Mouse (Mus musculus) liver, embryonic 15.5 days (tissue): ENCODE measurements around the gene Tnnc1. TPM values are rescaled to one million over a fixed set of nuclear protein-coding genes. Genes with fewer than 3 reads are reported as not detected.

Experiments
- ATAC-seq: fragments of 200-750 bp; cut with Nextera tagmentation; 2 replicates; pipeline ENCODE4 v1.8.0; 2017; ENCODE audit warnings: moderate number of reproducible peaks, mild to moderate bottlenecking, moderate library complexity; ENCODE audit not compliant: insufficient read depth
- H3K27ac ChIP-seq: fragments of 300-500 bp; sonication (generic); replicated peaks from 2 replicates; pipeline ENCODE4 v1.5.1; 2015; ENCODE audit warnings: mild to moderate bottlenecking, inconsistent platforms
- H3K27me3 ChIP-seq: fragments of 300-500 bp; sonication (generic); 2 replicates; pipeline ENCODE4 v1.6.1; 2015; ENCODE audit warnings: mild to moderate bottlenecking, inconsistent platforms
- H3K36me3 ChIP-seq: fragments of 300-500 bp; sonication (generic); replicated peaks from 2 replicates; pipeline ENCODE4 v1.6.1; 2015; ENCODE audit warnings: moderate library complexity, mild to moderate bottlenecking, inconsistent platforms
- H3K4me1 ChIP-seq: fragments of 300-500 bp; sonication (generic); replicated peaks from 2 replicates; pipeline ENCODE4 v1.6.1; 2015; ENCODE audit warnings: inconsistent platforms
- H3K4me2 ChIP-seq: fragments of 300-500 bp; sonication (generic); 2 replicates; pipeline ENCODE4 v1.6.1; 2015; ENCODE audit warnings: moderate library complexity, mild to moderate bottlenecking, inconsistent platforms
- H3K4me3 ChIP-seq: fragments of 300-500 bp; sonication (generic); replicated peaks from 2 replicates; pipeline ENCODE4 v1.5.1; 2015; ENCODE audit warnings: mild to moderate bottlenecking, inconsistent platforms
- H3K9ac ChIP-seq: fragments of 300-500 bp; sonication (generic); 2 replicates; pipeline ENCODE4 v1.6.1; 2015; ENCODE audit warnings: moderate library complexity, mild to moderate bottlenecking, inconsistent platforms
- H3K9me3 ChIP-seq: fragments of 300-500 bp; sonication (generic); replicated peaks from 2 replicates; pipeline ENCODE4 v1.6.1; 2016; ENCODE audit warnings: inconsistent platforms
- WGBS: fragments of 180-500 bp; shearing (Covaris S2); methylation state at CpG from one replicate; pipeline ENCODE4 v1.1.7; 2015; ENCODE audit warnings: mixed read lengths; ENCODE audit not compliant: insufficient replicate concordance; 5-methylcytosine and 5-hydroxymethylcytosine counted together
- polyA plus RNA-seq: library from polyadenylated mRNA; unstranded; fragments of >200 nt; fragmentation: Nextera tagmentation; extraction: Ambion mirVana; gene quantifications from 2 replicates; pipeline ENCODE4 v1.2.1, GENCODE M21; 2015

The Tnnc1 gene
- polyA plus RNA-seq, 1 experiment from 2014 or later = 66.4 TPM

- Histone ChIP-seq H3K9ac (no peak overlapping the region), H3K4me3 (no peak overlapping the region), H3K9me3 (no peaks in the 10 kb centered on the region), H3K4me1 (peaks cover 53% of the 10 kb centered on the region), H3K4me2 (no peak overlapping the region), H3K36me3 (no peaks in the 10 kb centered on the region), H3K27ac (no peak overlapping the region), H3K27me3 (0 out of 2 replicates have a peak, but pooled peaks cover 3% of the 10 kb centered on the region)
- ATAC-seq = no peak
- WGBS = 68% methylated on average over 3 of the region's 3 CpGs
These were observed 4.4 kb downstream of the Tnnc1 start for GRCm38 (mm10) chr14:31212499-31212898.

- Histone ChIP-seq H3K4me2 (no peak overlapping the region), H3K27ac (peak overlapping the region; percentile 45), H3K27me3 (no peaks in the 10 kb centered on the region; the same call in 1 of the 2 replicates), H3K9ac (no peak overlapping the region), H3K4me3 (no peak overlapping the region), H3K4me1 (peaks cover 45% of the 10 kb centered on the region), H3K36me3 (no peaks in the 10 kb centered on the region), H3K9me3 (no peaks in the 10 kb centered on the region)
- 56% methylated on average over 8 of the region's 8 CpGs for WGBS
- no peak; the same call in 1 of the 2 replicates for ATAC-seq
These were observed 5.8 kb downstream of the Tnnc1 start for GRCm38 (mm10) chr14:31213868-31214267.

GRCm38 (mm10) chr14:31214684-31215083 is 6.6 kb downstream of the Tnnc1 start:
- H3K36me3 ChIP-seq = no peaks in the 10 kb centered on the region
- 49% methylated on average over 3 of the region's 3 CpGs for WGBS
- H3K4me3 ChIP-seq = no peak overlapping the region
- H3K4me2 ChIP-seq = no peak overlapping the region
- no peaks in the 10 kb centered on the region for H3K9me3 ChIP-seq
- H3K27me3 ChIP-seq = no peaks in the 10 kb centered on the region; the same call in 1 of the 2 replicates
- H3K9ac ChIP-seq = no peak overlapping the region
- peaks cover 38% of the 10 kb centered on the region for H3K4me1 ChIP-seq
- no peak for ATAC-seq
- no peak overlapping the region; the same call in 1 of the 2 replicates for H3K27ac ChIP-seq

- H3K27ac ChIP-seq = no peak overlapping the region
- ATAC-seq = no peak
These were observed 7.3 kb downstream of the Tnnc1 start for GRCm38 (mm10) chr14:31215157-31216002.

GRCm38 (mm10) chr14:31216846-31217245 is 8.7 kb downstream of the Tnnc1 start, which contains the start of gene Nisch:
Gene Nisch (minus strand): TSS chr14:31216946.
- Histone ChIP-seq H3K27me3 (peaks cover 7% of the 10 kb centered on the region; the same call in 1 of the 2 replicates), H3K9ac (no peak within 1 kb of the TSS), H3K4me3 (no peak within 1 kb of the TSS), H3K4me1 (peaks cover 31% of the 10 kb centered on the region), H3K36me3 (no peaks in the 10 kb centered on the region), H3K27ac (no peak within 1 kb of the TSS), H3K9me3 (no peaks in the 10 kb centered on the region), H3K4me2 (no peak within 1 kb of the TSS)
- ATAC-seq = no peak
- 58% methylated on average over 2 of the region's 2 CpGs for WGBS

More at GRCm38 (mm10) chr14:31215157-31216002, 7.3 kb downstream of the Tnnc1 start:
- H3K9me3 ChIP-seq = no peaks in the 10 kb centered on the region
- H3K4me3 ChIP-seq = no peak overlapping the region
- H3K36me3 ChIP-seq = no peaks in the 10 kb centered on the region
- no peak overlapping the region for H3K9ac ChIP-seq
- no peaks in the 10 kb centered on the region; the same call in 1 of the 2 replicates for H3K27me3 ChIP-seq
- no peak overlapping the region; the same call in 1 of the 2 replicates for H3K4me2 ChIP-seq
- WGBS = 26% methylated on average over 15 of the region's 15 CpGs
- peaks cover 38% of the 10 kb centered on the region for H3K4me1 ChIP-seq

- WGBS = 8% methylated on average over 11 of the region's 11 CpGs
- Histone ChIP-seq H3K4me2 (no peak within 1 kb of the TSS), H3K4me1 (peaks cover 31% of the 10 kb centered on the region), H3K9me3 (no peaks in the 10 kb centered on the region), H3K4me3 (no peak within 1 kb of the TSS), H3K27me3 (peaks cover 7% of the 10 kb centered on the region; the same call in 1 of the 2 replicates), H3K9ac (no peak within 1 kb of the TSS), H3K36me3 (no peaks in the 10 kb centered on the region), H3K27ac (no peak within 1 kb of the TSS)
- ATAC-seq = no peak; the same call in 1 of the 2 replicates
These were observed 9.6 kb downstream of the Tnnc1 start, which contains the start of gene Sema3g for GRCm38 (mm10) chr14:31217666-31218065. Gene Sema3g (plus strand): TSS chr14:31217860.

GRCm38 (mm10) chr14:31226978-31227377 is 18.9 kb downstream of the Tnnc1 start:
- H3K36me3 ChIP-seq = no peaks in the 10 kb centered on the region
- H3K4me1 ChIP-seq = peaks cover 6% of the 10 kb centered on the region; the same call in 1 of the 2 replicates
- no peak overlapping the region for H3K4me3 ChIP-seq
- no peak overlapping the region for H3K4me2 ChIP-seq
- 56% methylated on average over 4 of the region's 4 CpGs for WGBS
- no peak overlapping the region for H3K27ac ChIP-seq
- H3K9me3 ChIP-seq = no peaks in the 10 kb centered on the region
- ATAC-seq = no peak
- peaks cover 23% of the 10 kb centered on the region; the same call in 1 of the 2 replicates for H3K27me3 ChIP-seq
- no peak overlapping the region for H3K9ac ChIP-seq

- WGBS = 26% methylated on average over 6 of the region's 6 CpGs
- Histone ChIP-seq H3K4me3 (no peak overlapping the region), H3K9me3 (no peaks in the 10 kb centered on the region), H3K4me1 (peaks cover 14% of the 10 kb centered on the region; the same call in 1 of the 2 replicates), H3K9ac (no peak overlapping the region), H3K27me3 (peaks cover 36% of the 10 kb centered on the region), H3K4me2 (no peak overlapping the region), H3K27ac (no peak overlapping the region), H3K36me3 (no peaks in the 10 kb centered on the region)
- no peak for ATAC-seq
These were observed 20.1 kb downstream of the Tnnc1 start for GRCm38 (mm10) chr14:31228234-31228633.

GRCm38 (mm10) chr14:31230442-31230841 is 22.3 kb downstream of the Tnnc1 start:
- H3K4me2 ChIP-seq = no peak overlapping the region
- H3K27ac ChIP-seq = no peak overlapping the region
- no peaks in the 10 kb centered on the region for H3K36me3 ChIP-seq
- H3K9ac ChIP-seq = no peak overlapping the region
- peaks cover 39% of the 10 kb centered on the region for H3K27me3 ChIP-seq
- no peak for ATAC-seq
- peaks cover 19% of the 10 kb centered on the region; the same call in 1 of the 2 replicates for H3K4me1 ChIP-seq
- no peaks in the 10 kb centered on the region for H3K9me3 ChIP-seq
- no peak overlapping the region for H3K4me3 ChIP-seq
- 59% methylated on average over 8 of the region's 8 CpGs for WGBS

- ATAC-seq = no peak; the same call in 1 of the 2 replicates
- Histone ChIP-seq H3K4me1 (peaks cover 19% of the 10 kb centered on the region; the same call in 1 of the 2 replicates), H3K4me2 (no peak overlapping the region), H3K36me3 (no peaks in the 10 kb centered on the region), H3K9ac (no peak overlapping the region), H3K27me3 (peaks cover 37% of the 10 kb centered on the region), H3K9me3 (no peaks in the 10 kb centered on the region), H3K4me3 (no peak overlapping the region), H3K27ac (no peak overlapping the region)
- 59% methylated on average over 13 of the region's 13 CpGs for WGBS
These were observed 24.4 kb downstream of the Tnnc1 start for GRCm38 (mm10) chr14:31232404-31233069.
